Mouse (Mus musculus): ENCODE results near the gene Lrguk.

DNA sequence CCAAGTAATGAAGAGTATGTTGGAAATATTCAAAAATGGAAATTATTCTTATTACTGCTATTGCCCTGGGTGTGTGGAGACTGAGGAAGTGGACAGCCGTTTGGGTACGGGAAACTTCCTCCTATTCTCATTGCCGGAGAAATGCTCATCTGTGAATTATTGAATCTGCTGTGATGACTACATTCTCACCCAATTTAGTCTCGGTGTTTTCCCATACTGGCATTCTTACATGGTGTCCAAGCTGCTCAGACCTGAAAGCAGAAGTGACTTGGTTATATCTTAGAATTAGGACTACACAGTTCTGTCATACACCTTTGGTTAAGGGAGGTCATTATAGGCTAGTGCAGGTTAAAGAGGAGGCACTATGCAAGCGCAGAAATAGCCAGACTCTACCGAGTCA is 30.5 kb downstream of the Lrguk start:
- no peak for TF ChIP-seq CTCF (IDR thresholded peaks at IDR 0.05; ENCODE audit: insufficient read depth, low read length)
- TF ChIP-seq POLR2A (IDR thresholded peaks at IDR 0.05; ENCODE audit: borderline replicate concordance, extremely low read depth, low read depth, low read length) = no peak
